Mouse (Mus musculus): Measurements from ENCODE around the gene Scamp4.
A peak's percentile ranks its signal among the peaks of the same experiment; 100 is the strongest.

The Scamp4 gene

DNA sequence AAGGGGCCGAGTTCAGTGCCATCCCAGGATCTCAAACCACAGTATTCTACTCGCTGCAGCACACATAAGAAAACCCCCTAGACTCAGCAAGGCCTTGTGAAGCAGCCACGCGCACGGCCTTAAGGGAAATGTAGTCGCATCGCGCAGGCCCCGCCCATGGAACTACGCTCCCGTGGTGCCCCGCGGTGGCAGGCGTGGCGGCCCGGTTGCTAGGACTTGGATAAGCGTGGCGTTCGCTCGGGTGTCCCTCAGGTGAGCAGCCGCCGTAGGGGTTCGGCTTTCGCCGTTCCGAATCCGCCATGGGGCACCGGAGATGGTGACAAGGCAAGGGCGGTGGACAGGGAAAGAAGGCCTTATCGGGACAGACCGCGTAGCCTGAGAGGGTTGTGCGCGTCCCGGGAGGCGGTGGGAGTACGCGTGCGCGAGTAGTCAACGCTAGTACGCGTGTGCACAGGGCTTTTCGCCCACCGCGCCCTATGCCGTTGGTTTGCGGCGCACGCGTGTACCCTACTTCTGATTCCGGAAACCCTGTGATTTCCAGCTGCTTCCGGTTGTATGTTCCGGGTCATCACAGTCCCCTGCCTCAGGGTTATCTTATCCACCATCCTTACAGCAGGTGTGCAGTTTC, at the start of gene Scamp4, which contains the start of gene Adat3:
Scamp4 (plus strand) TSS at position 175 of the 628 bp plus-strand sequence.
Adat3 (plus strand) TSS at position 183 of the 628 bp plus-strand sequence.
- peak; percentile 96 for DNase-seq (ENCODE audit: extremely low spot score, low spot score)

DNA sequence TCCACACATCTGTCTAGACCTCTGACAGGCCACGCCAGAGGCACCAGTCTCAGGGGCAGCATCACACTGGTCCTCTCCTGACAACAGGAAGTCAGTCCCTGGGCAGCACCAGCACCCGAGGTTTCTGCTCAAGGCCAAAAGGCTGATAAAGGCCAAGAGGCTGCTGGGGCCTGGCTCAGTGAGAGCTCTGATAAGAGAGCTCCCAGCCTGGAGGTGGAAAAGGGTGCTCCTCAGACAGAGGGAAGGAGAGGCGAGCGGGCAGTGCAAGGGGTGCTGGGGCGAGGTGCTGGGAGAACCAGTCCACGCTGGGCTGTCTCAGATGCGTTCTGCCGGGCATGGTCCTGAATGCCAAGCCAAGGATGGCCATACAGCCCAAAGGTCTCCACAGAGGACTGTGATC, 49.1 kb upstream of the Scamp4 start:
- no peak for DNase-seq (ENCODE audit: extremely low spot score, low spot score)

DNA sequence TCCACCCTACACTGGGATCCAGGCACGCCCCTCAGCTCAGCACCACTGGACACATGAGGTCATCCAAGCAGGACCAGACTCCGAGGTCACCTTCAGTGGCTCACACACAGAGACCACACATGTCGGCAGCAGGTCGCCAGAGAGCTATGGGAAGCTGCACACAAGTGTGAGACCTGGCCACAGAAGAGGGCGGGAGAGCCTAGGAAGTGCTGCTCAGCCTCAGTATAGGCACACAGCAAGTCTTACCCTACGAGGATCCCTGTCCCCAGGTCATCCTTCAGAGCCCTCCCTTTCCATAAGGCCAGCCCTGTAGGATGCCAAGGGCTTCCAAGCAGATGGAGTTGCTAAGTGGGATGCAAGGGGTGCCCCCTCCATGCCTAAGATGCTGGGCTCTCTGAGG, 48.7 kb upstream of the Scamp4 start:
- no peak for DNase-seq (ENCODE audit: extremely low spot score, low spot score)

DNA sequence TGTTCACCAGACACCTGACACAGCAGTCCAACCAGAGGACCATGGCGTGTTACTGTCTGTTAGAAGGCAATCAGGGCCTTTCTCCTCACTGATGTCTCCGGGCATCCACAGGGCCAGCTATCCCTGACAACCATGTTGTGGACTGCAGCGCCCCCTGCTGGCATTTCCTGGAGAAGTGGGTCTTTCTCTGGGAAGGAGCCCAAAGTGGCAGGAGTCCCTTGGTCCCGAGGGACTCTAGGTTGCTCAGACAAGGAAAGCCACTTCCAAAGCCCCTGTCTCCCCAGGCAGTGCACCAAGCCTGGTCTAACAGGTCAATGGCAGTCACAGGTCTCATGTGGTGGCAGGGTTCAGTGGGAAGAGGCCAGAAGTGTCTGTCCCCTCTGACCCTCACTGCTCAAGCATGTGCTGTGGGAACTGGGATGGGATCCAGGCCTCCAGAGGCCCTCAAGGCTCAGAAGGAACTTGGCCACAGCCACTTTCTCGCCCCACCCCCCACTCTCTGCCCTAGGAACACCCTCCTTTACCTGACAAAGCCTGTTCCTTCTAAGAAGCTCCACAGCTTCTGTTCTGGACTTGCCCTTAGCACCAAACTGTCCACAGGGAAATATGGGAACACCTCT, 45.2 kb upstream of the Scamp4 start:
- DNase-seq (ENCODE audit: extremely low spot score, low spot score), result peak; percentile 80

DNA sequence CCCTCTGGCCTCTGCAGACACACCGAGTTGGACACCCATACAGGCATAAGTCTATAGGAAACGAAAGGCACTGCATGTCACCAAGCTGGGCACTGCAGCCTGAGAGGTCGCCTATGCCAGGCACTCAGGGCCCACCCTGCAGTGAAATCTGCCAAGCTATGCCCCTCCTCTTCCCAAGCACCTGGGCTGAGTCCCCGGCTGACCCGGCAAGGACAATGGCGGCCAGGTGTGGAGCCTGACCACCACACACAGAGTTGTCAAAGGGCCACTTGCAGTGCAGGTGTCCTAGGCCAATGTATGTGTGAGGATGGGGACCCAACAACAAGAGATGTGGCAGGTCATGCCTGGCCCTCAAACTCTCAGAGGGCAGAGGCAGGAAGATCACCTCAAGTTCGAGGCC, 43.2 kb upstream of the Scamp4 start:
- DNase-seq (ENCODE audit: extremely low spot score, low spot score), result no peak

DNA sequence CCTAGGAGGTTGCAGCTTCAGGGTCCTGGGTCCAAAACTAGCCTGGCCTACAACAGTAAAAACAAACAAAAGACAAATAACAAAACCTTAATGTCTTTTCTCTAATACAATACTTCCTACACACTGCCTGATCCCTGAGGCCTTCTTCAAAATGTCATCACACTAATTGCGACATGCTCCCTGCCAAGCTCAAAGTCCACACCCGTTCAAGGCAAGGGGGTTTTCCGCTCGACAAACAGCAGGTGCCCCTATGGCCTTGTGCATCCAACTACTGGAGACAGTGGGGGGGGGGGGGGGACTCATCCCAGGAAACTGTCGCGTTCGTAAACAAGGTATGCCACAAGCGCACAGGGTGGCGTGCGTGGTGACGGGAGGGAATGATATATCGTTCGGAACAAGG, 42.1 kb upstream of the Scamp4 start:
- DNase-seq (ENCODE audit: extremely low spot score, low spot score), result no peak

DNA sequence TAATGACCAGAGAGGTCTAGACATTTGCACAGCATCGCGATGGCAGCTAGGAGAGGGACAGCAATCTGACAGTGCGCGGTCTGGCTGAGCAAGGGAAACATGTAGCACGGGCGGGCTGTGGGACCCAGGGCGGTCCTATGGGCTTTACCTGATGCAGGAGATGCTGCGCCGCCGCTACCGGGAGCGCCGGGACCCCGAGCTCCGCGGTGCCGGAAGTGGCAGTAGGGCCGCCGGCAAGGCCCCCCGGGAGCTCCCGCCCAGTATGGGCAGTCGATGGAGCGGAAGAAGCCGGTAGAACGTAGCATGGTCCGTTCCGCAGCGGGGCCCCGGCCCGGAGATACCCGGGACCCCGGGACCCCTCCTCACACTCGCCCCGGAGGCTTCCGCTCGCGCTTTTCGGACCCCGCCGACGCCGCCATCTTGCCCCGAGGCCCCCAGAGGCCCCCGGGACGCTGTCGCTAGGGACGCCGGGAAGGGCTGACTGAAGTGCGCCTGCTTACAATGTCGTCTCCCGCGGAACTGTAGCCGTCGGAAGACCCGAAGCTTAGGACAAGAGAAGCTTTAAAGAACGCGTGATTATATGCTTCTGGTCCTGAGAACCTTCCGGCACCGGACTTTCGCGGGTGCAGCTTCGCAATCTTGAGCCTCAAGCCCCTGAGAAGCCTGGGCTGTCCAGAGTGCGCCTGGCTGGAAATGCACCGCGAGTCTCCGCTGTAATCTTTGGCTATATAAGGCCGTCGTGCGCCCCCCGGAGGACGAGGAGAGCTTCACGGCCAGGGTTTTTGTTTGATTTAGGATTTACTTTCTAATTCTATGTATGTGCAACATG, 41.3 kb upstream of the Scamp4 start, which contains the start of gene Rexo1:
Rexo1 (minus strand) TSS at position 445 of the 829 bp plus-strand sequence.
- peak; percentile 95 for DNase-seq (ENCODE audit: extremely low spot score, low spot score)

DNA sequence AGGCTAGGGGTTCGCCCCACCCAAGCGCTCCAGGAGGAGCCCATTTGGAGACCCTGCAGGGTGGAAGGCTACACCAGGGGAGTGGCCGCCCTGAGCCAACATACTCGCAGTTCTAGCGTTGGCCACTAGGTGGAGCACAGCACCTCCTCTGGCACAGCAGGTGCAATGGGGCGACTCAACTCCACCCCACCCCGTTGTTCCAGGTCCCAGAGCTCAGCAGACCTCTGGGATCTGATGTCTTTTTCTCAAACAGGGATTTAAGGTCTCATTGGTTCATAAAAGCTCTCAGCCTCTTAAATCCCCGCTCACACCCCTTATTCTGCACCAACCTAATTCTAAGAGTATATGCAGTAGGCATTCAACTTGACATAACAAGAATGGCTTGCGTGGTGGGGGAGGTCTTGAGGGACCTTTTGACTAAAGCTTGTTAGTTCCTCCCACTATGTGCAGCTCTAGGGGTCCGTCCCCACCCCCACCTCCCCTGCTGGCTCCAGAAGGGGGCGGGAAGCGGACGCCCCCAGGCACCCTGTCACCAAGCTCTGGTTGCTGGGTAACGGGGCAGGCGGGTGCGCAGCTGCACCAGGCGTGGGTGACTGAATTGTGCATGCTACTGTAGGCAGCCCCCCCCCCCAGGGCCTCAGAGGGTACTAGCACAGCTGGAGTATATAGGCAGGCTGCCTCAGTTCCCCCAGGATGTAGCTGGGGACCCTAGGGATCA, 36.1 kb upstream of the Scamp4 start:
- peak; percentile 91 for DNase-seq (ENCODE audit: extremely low spot score, low spot score)

DNA sequence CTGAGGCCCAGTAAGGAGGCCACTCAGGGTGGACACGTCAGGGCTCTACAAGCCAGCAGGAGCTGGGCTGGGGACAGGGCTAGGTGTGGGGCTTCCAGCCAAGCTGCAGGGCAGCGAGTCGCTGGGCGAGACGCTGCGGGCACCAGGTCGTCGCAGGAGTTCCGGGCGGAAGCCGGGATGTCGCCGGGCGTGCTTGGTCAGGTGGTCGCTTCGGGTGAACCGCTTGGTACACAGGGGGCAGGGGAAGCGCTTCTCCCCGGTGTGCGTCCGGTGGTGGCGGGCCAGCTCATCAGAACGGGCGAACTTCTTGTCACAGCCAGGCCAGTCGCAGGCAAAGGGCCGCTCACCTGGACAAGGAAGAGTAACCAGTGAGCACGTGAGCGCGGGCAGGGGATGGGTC, 33.8 kb upstream of the Scamp4 start:
- no peak for DNase-seq (ENCODE audit: extremely low spot score, low spot score)

DNA sequence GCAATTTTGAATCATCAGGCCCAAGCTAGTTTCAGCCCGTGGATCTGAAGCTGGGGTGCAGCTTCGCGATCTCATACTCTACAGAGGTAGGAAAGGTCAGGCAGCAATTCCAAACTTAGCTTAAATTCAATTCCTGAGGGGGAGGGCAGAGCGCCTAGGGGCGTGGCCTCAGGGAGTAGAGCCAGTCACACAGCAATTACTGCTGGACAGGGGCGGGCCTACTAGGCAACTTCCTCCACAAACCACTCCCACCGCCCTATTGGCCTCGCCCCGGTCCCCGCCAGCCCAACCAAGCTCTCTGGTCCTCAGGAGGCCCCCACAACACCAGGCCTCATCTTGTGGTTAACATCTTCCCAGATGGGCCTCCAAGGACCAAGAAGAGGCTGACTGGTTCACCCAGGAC, 33.0 kb upstream of the Scamp4 start:
- peak; percentile 40 for DNase-seq (ENCODE audit: extremely low spot score, low spot score)

DNA sequence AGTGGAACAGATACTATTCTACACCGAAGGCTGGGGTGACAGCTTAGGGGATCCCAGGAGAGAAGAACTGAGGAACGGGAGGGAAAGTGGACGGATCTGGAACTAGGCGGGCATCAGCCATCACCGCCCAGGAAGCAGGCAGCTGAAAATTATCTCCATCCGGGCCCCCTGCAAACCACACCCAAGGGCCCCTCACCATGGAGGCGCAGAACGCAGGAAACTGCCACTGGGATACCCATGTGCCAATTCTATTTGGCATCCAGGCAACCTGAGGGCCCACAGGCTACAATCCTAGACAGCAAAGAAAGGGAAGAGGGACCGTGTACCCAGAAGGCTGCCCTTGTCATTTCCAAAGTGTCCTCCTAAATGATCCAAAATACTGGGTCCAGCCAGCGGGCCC, 32.3 kb upstream of the Scamp4 start:
- DNase-seq (ENCODE audit: extremely low spot score, low spot score), result no peak

DNA sequence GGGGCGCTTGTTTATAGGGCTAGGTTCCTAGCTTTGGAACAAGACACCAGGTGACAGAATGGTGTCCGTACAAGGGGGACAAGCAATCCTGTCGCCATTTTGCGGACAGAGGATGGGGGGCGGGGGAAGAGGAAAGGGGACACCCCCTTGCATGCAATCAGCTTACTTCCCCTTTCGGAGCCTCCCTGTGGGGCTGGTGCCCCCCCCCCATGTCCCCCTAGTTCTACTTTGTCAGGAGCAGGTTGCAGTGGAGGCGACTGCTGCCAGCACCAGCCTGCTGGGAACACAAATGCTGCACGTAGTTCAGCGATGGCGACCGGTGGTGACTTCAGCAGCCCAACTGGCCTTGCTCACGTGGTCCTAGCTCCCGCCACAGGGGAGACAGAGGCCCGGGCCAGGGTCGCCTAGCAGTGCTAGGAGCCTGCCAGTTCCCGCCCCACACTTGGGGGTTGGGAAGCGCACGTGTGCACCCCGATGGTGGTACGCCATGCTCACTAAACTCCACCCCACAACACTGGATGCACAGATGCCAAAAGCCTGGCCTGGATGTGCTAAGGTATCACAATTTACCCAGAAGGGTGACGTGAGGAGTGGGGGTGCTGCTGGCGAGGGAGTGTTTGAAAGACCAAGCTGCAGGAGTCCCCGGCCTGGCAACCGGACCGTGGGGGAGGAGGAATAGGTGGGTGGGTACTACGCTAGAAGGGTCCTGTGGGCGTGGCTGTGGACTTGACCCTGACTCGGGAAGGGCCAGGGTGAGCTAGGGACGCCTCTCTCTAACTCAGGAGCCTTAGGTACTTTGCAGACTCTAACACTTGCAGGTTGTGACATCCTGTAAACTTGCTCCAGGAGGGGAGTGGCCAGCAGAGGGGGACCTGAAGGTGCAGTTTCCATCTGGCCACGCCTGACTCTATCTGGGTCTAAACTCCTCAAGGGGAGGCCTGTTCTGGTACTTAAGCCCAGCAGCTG, 31.5 kb upstream of the Scamp4 start:
- peak; percentile 27 for DNase-seq (ENCODE audit: extremely low spot score, low spot score)

DNA sequence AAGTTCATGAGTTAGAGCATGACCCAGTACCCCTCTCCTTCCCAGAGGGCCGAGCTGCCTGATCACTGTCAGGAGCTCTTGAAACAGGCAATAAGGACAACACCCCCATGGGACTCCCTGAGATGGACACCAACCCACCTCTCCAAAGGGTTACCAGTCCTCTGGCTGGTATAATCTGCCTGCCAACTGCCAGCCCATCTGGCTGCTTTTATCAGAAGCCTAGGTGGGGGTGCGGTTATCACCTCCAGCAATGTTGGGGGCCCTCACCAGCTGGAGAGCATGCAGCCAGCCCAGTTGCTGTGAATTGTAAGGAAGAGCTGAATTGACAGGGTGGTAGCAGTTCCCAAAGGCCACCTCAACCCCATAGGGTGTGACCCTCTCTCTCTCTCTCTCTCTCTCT, 30.2 kb upstream of the Scamp4 start:
- no peak for DNase-seq (ENCODE audit: extremely low spot score, low spot score)

DNA sequence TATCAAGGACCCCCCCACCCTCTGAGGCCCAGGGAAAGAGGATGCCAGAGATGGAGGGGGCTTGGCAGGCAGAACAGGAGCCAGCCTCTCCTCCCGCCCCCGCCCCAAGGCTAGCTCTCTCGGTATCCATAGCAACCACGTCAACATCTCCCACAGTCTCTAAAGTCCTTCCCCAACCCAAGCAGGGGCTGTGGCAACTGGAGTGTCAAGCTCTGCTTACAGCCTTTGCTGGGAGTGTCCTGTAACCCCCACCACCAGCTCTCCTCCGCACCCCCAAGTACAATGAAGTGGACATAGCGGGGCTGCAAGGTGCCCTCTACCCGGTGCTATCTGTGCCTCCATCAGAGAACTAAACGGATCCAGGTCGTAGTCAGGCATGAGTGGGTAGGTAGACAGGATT, 28.7 kb upstream of the Scamp4 start:
- DNase-seq (ENCODE audit: extremely low spot score, low spot score), result no peak

DNA sequence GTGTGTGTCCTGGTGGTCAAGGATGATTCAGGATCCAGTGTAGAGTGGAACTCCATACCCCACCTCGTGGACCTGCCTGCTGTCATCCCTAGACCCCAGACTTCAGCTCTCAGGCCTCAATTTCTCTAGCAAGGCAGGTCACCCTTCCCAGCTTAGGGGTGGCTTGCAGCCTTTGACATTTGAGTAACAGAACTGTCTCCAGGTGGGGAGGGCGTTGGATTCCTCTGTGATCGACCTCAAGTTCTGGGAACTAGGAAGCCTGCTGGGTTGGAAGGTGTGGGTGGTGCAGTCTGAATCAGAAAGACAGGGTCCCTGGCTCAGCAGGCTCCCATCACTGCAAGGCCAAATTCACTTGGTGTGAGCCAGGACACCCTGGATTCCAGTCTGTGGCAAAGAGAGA, 27.8 kb upstream of the Scamp4 start:
- DNase-seq (ENCODE audit: extremely low spot score, low spot score), result no peak

DNA sequence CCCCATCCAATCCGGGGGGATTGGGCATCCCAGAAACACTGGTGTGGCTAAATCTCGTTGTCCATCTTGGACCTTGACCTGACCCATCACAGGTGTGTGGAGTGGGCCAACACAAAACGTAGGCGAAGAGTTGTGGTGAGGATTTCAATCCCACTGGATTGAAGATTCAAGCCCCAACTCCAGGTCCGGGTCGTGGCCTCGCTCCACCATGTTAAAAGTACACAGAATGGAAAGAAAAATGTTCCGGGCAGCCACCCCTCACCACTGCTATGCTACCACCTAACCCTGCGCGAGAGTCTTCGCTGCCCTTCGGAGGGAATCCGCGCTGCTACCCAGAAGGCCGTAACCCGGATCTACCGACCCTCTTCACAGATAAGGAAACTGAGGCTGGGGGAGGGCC, 26.7 kb upstream of the Scamp4 start:
- no peak for DNase-seq (ENCODE audit: extremely low spot score, low spot score)

DNA sequence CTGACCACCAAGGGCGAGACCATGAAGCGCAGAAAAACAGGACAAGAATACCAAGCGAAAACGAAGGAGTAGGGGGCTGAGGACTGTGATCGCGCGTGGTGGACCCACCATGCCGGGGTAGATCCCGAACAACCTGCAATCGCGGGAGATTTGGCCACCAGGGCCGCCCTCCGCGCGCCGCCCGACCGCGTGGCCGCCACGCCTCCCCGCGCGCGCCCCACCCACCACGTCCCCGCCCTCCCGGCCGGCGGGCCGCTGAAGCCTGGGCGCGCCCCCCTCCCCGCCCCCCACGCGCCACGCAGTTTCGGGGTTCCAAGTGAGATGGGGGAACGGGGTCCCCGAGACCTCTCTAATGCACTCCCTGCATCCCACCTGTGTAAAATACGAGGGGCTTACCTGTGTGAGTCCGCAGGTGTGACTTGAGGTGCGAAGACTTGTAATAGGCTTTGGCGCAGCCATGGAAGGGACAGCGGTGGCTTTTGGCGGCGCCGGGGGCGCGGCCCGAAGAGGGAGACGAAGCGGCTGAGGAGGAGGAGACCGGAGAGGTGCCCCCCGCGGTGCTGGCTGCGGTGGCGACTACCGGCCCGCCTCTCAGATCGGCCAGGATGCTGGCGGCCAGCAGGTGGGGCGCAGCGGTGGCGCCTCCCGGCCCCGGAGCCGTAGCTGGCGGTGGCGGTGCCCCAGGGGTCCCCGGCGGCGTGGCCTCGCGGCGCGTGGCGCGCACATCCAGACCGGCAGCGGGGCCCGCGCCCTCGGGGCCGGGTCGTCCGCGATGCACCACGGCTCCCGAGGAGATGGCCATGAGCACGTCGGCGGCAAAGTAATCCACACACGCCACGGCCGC, 26.1 kb upstream of the Scamp4 start:
- no peak for DNase-seq (ENCODE audit: extremely low spot score, low spot score)

DNA sequence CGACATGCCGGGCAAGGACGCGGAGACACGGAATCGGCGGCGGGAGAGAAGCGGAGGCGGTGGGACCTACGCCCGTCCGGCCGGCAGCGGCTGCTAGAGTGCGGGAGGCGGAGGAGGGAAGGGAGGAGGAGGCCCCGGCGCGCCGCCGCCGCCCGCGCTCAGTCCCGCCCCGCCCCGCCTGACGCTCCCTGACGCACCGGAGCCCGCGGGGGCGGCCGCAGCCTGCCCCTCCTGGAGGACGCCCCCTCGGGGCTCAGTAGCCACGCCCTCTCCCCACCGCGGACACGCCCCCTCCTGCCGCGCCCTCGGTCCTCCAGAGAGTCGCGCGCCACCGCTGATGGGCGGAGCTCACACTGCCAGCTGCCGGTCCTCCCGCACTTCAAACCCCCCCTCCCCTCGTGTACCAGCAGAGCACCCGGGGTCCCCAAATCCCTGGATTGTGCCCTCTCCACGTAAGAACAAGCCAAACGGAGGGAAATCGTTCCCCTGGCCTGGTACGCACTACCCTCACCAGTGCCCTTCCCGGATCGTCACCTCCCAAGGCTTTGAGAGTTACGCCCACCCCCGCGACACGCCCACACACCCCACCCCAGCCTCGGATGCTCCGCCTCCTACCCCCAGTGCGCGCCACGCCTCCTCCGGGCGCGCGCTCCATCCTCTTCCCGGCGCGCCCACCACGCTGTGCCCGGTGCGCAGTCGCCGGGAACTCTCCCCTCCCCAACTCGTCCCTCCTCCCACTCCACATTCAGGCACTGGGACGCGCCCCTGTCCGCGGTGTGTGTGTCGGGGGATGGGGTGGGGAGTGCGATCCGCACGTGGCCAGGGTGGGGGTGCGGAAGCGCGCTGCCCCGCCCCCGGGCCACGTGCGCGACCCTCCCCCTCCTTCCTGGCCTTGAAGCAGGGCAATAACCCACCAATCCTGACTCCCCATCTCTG, 25.2 kb upstream of the Scamp4 start, which contains the start of gene Klf16:
Klf16 (minus strand) TSS at position 127 of the 936 bp plus-strand sequence.
- peak; percentile 96 for DNase-seq (ENCODE audit: extremely low spot score, low spot score)
